Mouse (Mus musculus) midbrain, postnatal 0 days (tissue): ENCODE measurements around the gene Pkp3. TPM values are rescaled to one million over a fixed set of nuclear protein-coding genes. Genes with fewer than 3 reads are reported as not detected.

Experiments
- ATAC-seq: fragments of 200-750 bp; cut with Nextera tagmentation; 2 replicates; pipeline ENCODE4 v1.8.0; 2017; ENCODE audit warnings: moderate number of reproducible peaks, mild to moderate bottlenecking, moderate TSS enrichment, moderate library complexity; ENCODE audit not compliant: low FRiP score
- DNase-seq: peaks from one replicate; pipeline ENCODE4 v3.0.0-alpha.2; 2015; ENCODE audit warnings: low spot score
- H3K27ac ChIP-seq: fragments of 300-500 bp; sonication (generic); 2 replicates; pipeline ENCODE4 v1.5.1; 2014; ENCODE audit warnings: low read depth, mild to moderate bottlenecking, low read length, mixed read lengths
- H3K27me3 ChIP-seq: fragments of 300-500 bp; sonication (generic); 2 replicates; pipeline ENCODE4 v1.6.1; 2014; ENCODE audit warnings: low read length, control low read depth, mixed read lengths; ENCODE audit not compliant: insufficient read depth
- H3K36me3 ChIP-seq: fragments of 300-500 bp; sonication (generic); 2 replicates; pipeline ENCODE4 v1.6.1; 2014; ENCODE audit warnings: low read length, control low read depth, mixed read lengths; ENCODE audit not compliant: insufficient read depth
- H3K4me1 ChIP-seq: fragments of 300-500 bp; sonication (generic); 2 replicates; pipeline ENCODE4 v1.6.1; 2014; ENCODE audit warnings: mild to moderate bottlenecking, control low read depth, antibody characterized with exemption, low read length, mixed read lengths; ENCODE audit not compliant: insufficient read depth
- H3K4me2 ChIP-seq: fragments of 300-500 bp; sonication (generic); 2 replicates; pipeline ENCODE4 v1.6.1; 2014; ENCODE audit warnings: low read depth, mild to moderate bottlenecking, low read length, mixed read lengths; ENCODE audit not compliant: poor library complexity, severe bottlenecking
- H3K4me3 ChIP-seq: fragments of 300-500 bp; sonication (generic); 2 replicates; pipeline ENCODE4 v1.5.1; 2014; ENCODE audit warnings: low read depth, mild to moderate bottlenecking, low read length, moderate library complexity
- H3K9ac ChIP-seq: fragments of 300-500 bp; sonication (generic); replicated peaks from 2 replicates; pipeline ENCODE4 v1.6.1; 2014; ENCODE audit warnings: mild to moderate bottlenecking, low read length, moderate library complexity, mixed read lengths; ENCODE audit not compliant: poor library complexity, severe bottlenecking
- H3K9me3 ChIP-seq: fragments of 300-500 bp; sonication (generic); 2 replicates; pipeline ENCODE4 v1.6.1; 2016; ENCODE audit warnings: low read length, control low read depth
- CTCF ChIP-seq: IDR thresholded peaks from 2 replicates; pipeline ENCODE4 v1.5.1; 2016; ENCODE audit warnings: antibody characterized with exemption, mild to moderate bottlenecking
- WGBS: fragments of 180-500 bp; shearing (Covaris S2); extraction: QIAGEN DNeasy Blood & Tissue Kit; methylation state at CpG from one replicate; pipeline ENCODE4 v1.1.7; 2014; 5-methylcytosine and 5-hydroxymethylcytosine counted together
- polyA plus RNA-seq: library from polyadenylated mRNA; unstranded; fragments of >200 nt; fragmentation: Nextera tagmentation; extraction: Ambion mirVana; gene quantifications from 2 replicates; pipeline ENCODE4 v1.2.1, GENCODE M21; 2015
- total RNA-seq: library from RNA; depleted of rRNA; stranded (reverse); fragments of >200 nt; gene quantifications from 2 replicates; pipeline ENCODE4 v1.2.3, GENCODE M21; 2014

Pkp3 gene
- total and polyA plus RNA-seq, 2 experiments from 2014 or later, result 0.49 TPM; not detected in 1

DNA sequence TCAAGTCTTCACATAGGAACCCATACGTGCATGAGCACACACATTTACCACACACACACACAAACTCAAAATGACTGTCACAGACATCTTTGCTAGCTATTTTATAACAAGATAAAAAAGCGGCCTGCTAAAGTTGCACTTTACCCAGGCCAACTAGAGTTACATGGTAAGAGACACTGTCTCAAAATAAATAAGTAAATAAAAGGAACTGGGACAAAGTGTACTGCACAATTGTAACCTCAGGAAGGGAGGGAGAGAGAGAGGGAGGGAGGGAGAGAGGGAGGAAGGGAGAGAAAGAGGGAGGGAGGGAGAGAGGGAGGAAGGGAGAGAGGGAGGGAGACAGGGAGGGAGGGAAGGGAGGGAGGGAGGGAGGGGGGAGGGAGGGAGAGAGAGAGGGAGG, 25.6 kb upstream of the Pkp3 start:
- Histone ChIP-seq H3K4me2 (no peak overlapping the region), H3K27me3 (no peaks in the 10 kb centered on the region), H3K9ac (no peak overlapping the region), H3K4me1 (no peaks in the 10 kb centered on the region), H3K9me3 (no peaks in the 10 kb centered on the region), H3K36me3 (no peaks in the 10 kb centered on the region), H3K27ac (no peak overlapping the region), H3K4me3 (no peak overlapping the region)
- DNase-seq (no peak), ATAC-seq (no peak)
- TF ChIP-seq CTCF, result no peak
- 89% methylated on average over 2 of the region's 2 CpGs for WGBS

GRCm38 (mm10) chr7:141055785-141056184, 22.2 kb upstream of the Pkp3 start:
- Histone ChIP-seq H3K9me3 (no peaks in the 10 kb centered on the region), H3K4me1 (peaks cover 4% of the 10 kb centered on the region; the same call in 1 of the 2 replicates), H3K9ac (no peak overlapping the region), H3K4me2 (no peak overlapping the region), H3K36me3 (no peaks in the 10 kb centered on the region), H3K27me3 (no peaks in the 10 kb centered on the region), H3K4me3 (no peak overlapping the region), H3K27ac (no peak overlapping the region)
- no peak for ATAC-seq
- WGBS, result 74% methylated on average over 4 of the region's 4 CpGs
- no peak for TF ChIP-seq CTCF
- no peak for DNase-seq

GRCm38 (mm10) chr7:141056976-141057375, 21.0 kb upstream of the Pkp3 start:
- no peak for TF ChIP-seq CTCF
- 96% methylated on average over 6 of the region's 6 CpGs for WGBS
- Histone ChIP-seq H3K9me3 (no peaks in the 10 kb centered on the region), H3K4me1 (peaks cover 6% of the 10 kb centered on the region; the same call in 1 of the 2 replicates), H3K4me3 (no peak overlapping the region), H3K27me3 (no peaks in the 10 kb centered on the region), H3K27ac (no peak overlapping the region), H3K9ac (no peak overlapping the region), H3K36me3 (no peaks in the 10 kb centered on the region), H3K4me2 (no peak overlapping the region)
- no peak for ATAC-seq
- DNase-seq, result no peak

GRCm38 (mm10) chr7:141057541-141057940, 20.5 kb upstream of the Pkp3 start:
- no peak overlapping the region for H3K27ac ChIP-seq
- 97% methylated on average over 1 of the region's 1 CpGs for WGBS
- DNase-seq (no peak), ATAC-seq (no peak)
- no peaks in the 10 kb centered on the region for H3K27me3 ChIP-seq
- no peak for TF ChIP-seq CTCF
- no peak overlapping the region for H3K4me3 ChIP-seq
- no peaks in the 10 kb centered on the region for H3K36me3 ChIP-seq
- H3K9me3 ChIP-seq, result no peaks in the 10 kb centered on the region
- H3K4me2 ChIP-seq, result no peak overlapping the region
- peaks cover 12% of the 10 kb centered on the region for H3K4me1 ChIP-seq
- H3K9ac ChIP-seq, result no peak overlapping the region

GRCm38 (mm10) chr7:141058601-141059341, 19.2 kb upstream of the Pkp3 start:
- 94% methylated on average over 14 of the region's 14 CpGs for WGBS
- ATAC-seq, result no peak
- Histone ChIP-seq H3K4me1 (peaks cover 14% of the 10 kb centered on the region), H3K9me3 (no peaks in the 10 kb centered on the region), H3K4me2 (no peak overlapping the region), H3K9ac (no peak overlapping the region), H3K27me3 (no peaks in the 10 kb centered on the region), H3K27ac (no peak overlapping the region), H3K4me3 (no peak overlapping the region), H3K36me3 (peaks cover 4% of the 10 kb centered on the region; the same call in 1 of the 2 replicates)
- TF ChIP-seq CTCF, result no peak
- DNase-seq, result no peak

DNA sequence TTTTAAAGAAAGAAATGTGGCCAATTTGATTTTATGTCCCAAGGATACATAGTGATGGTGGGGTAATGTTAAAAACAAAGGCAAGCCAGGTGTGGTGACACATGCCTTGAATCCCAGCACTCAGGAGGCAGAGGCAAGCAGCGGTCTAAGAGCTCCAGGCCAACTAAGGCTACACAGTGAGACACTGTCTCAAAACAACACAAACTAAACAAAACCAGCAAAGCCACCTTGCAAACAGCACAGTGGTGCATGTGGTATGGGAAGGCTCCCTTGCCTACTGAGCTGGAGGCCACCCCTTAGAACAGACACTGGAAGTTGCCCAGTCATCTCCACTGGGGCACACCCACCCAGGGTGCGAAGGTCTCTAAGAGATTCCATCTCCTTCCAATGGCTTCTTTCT, 18.1 kb upstream of the Pkp3 start:
- ATAC-seq (peak; percentile 2; the same call in 1 of the 2 replicates), DNase-seq (no peak)
- Histone ChIP-seq H3K9ac (peak overlapping the region; percentile 95), H3K9me3 (no peaks in the 10 kb centered on the region), H3K4me1 (peaks cover 14% of the 10 kb centered on the region), H3K27me3 (no peaks in the 10 kb centered on the region), H3K4me2 (peak overlapping the region; percentile 82), H3K4me3 (peak overlapping the region; percentile 86), H3K27ac (peak overlapping the region; percentile 94), H3K36me3 (peaks cover 15% of the 10 kb centered on the region)
- 54% methylated on average over 2 of the region's 2 CpGs for WGBS
- TF ChIP-seq CTCF, result no peak
